Comparison of ENCODE assay signal across 9 mouse cellular contexts in genomic region chr2:28278150-28278549, GRCm38 (mm10).
DNase-seq lines count a peak whose midpoint lies in the region; ATAC-seq lines count a peak whose summit lies in the region.
"Had no signal": no experiment of that assay in that cellular context is flagged by ENCODE, and none has a peak within 500 bp of the region (broad histone marks: within the 10 kb centered on the region; RNA-seq: fewer than 3 reads in every experiment).

No protein-coding gene starts in this region.

- no peaks in the 10 kb centered on the region for H3K9me3 ChIP-seq in kidney, embryonic 14.5 days (ENCODE audit: control insufficient read depth, low read length)
- H3K9me3 ChIP-seq in liver, embryonic 11.5 days (ENCODE audit: control insufficient read depth, low read length): no peaks in the 10 kb centered on the region

- H3K27me3 ChIP-seq in kidney, embryonic 14.5 days (ENCODE audit: control insufficient read depth, insufficient read depth, low read length): no peaks in the 10 kb centered on the region
- H3K27me3 ChIP-seq in liver, embryonic 11.5 days (replicated peaks; ENCODE audit: control insufficient read depth, insufficient read depth, low read length): no peaks in the 10 kb centered on the region

- no peaks in the 10 kb centered on the region for H3K36me3 ChIP-seq in kidney, embryonic 14.5 days (ENCODE audit: control insufficient read depth, insufficient read depth, low read length)
- no peaks in the 10 kb centered on the region for H3K36me3 ChIP-seq in liver, embryonic 11.5 days (ENCODE audit: control insufficient read depth, insufficient read depth, low read length)

- H3K4me2 ChIP-seq in kidney, embryonic 14.5 days (replicated peaks; ENCODE audit: low read depth, low read length): no peak overlapping the region
- no peak overlapping the region for H3K4me2 ChIP-seq in liver, embryonic 11.5 days

- H3K4me3 ChIP-seq in kidney, embryonic 14.5 days (ENCODE audit: low read length): no peak overlapping the region
- H3K4me3 ChIP-seq in liver, embryonic 11.5 days (ENCODE audit: low read depth, low read length): no peak overlapping the region
- H3K4me3 ChIP-seq: myocyte had no signal

- WGBS in kidney, embryonic 14.5 days: 11% methylated on average over 7 of the region's 7 CpGs
- WGBS in liver, embryonic 11.5 days: 8% methylated on average over 7 of the region's 7 CpGs

- ATAC-seq in kidney, embryonic 14.5 days (ENCODE audit: low FRiP score, low TSS enrichment): peak; percentile 47; the same call in 1 of the 2 replicates
- ATAC-seq in liver, embryonic 11.5 days (replicated peaks; ENCODE audit: low FRiP score): no peak; the same call in 1 of the 2 replicates

- H3K9ac ChIP-seq in kidney, embryonic 14.5 days (ENCODE audit: low read depth, low read length): no peak overlapping the region
- no peak overlapping the region for H3K9ac ChIP-seq in liver, embryonic 11.5 days (ENCODE audit: low read depth, low read length)

- peak; percentile 50 for DNase-seq in 3134 (ENCODE audit: extremely low read depth, insufficient read length, low spot score)
- peak; percentile 72 to 73 for DNase-seq in adrenal gland, adult 18-20 months (ENCODE audit: low spot score in 2 of 2)
- peak; percentile 91 for DNase-seq in embryo, embryonic 10 days (ENCODE audit: low spot score)
- peak; percentile 64 to 68 for DNase-seq in gastrocnemius, postnatal 36 days
- DNase-seq in liver, embryonic 11.5 days (ENCODE audit: low spot score): peak; percentile 50
- peak; percentile 60 for DNase-seq in ovary, postnatal 14 days (ENCODE audit: low spot score)
- DNase-seq in thymus, postnatal 25 days: peak; percentile 55

- H3K27ac ChIP-seq in kidney, embryonic 14.5 days (ENCODE audit: low read depth, low read length): no peak overlapping the region
- no peak overlapping the region for H3K27ac ChIP-seq in liver, embryonic 11.5 days (ENCODE audit: low read depth, low read length)

- intact Hi-C loops in gastrocnemius, postnatal 36 days (cut with DNase I): loop anchor here (5.0 kb wide), 1 partner anchor 94 kb away; no protein-coding TSS in a partner anchor

- H3K4me1 ChIP-seq in kidney, embryonic 14.5 days (ENCODE audit: control insufficient read depth, insufficient read depth, low read length): 0 out of 2 replicates have a peak, but pooled peaks cover 2% of the 10 kb centered on the region
- H3K4me1 ChIP-seq in liver, embryonic 11.5 days (replicated peaks; ENCODE audit: control insufficient read depth, insufficient read depth, low read length): no peaks in the 10 kb centered on the region
